Mouse (Mus musculus) gastrocnemius, postnatal 36 days (tissue): ENCODE measurements around the gene Trim16. TPM values are rescaled to one million over a fixed set of nuclear protein-coding genes. Genes with fewer than 3 reads are reported as not detected.

Experiments
- DNase-seq, 2 experiments: peaks; one replicate each; pipeline ENCODE4 v3.0.0; 2022
- intact Hi-C: fragments of 180-260 bp; cut with DNase I; formaldehyde crosslinking; loops from one replicate; pipeline ENCODE4 v1.15.1; 2025
- total RNA-seq, 2 experiments: library from RNA; stranded (reverse); gene quantifications; 2 replicates each; pipeline ENCODE4 v1.2.3; 2021

The Trim16 gene
- total RNA-seq, 2 experiments from 2014 or later = 34.2 to 40.7 TPM

- DNase-seq = no peak
- intact Hi-C loops = no loop called here
Measured at GRCm38 (mm10) chr11:62827135-62827534, 7.1 kb downstream of the Trim16 start.

DNA sequence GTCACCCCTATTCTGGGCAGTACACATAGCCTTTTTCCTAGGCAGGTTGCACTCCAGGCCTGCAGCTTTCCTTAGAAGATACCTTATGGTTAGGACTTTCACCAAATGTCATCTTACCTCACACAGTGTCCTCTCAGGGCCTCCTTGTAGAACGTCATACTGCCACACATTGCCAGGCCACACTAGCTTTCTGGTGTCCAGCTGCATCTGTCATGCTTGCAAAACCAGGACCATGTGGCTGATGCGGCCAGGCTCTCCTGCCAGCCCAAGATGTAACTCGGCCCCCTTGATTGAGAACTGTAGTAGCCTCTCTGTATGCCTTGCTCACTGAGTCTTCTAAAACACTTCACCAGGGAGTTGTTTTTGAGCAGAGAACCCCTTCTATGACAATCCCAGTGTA lies 7.9 kb downstream of the Trim16 start:
- intact Hi-C loops = no loop called here
- no peak for DNase-seq

GRCm38 (mm10) chr11:62830387-62830786 lies 10.4 kb downstream of the Trim16 start:
- intact Hi-C loops = no loop called here
- no peak for DNase-seq

GRCm38 (mm10) chr11:62831906-62832305 lies 11.9 kb downstream of the Trim16 start:
- intact Hi-C loops = no loop called here
- no peak for DNase-seq

- DNase-seq = no peak
- intact Hi-C loops = no loop called here
Measured at GRCm38 (mm10) chr11:62844562-62844961, 24.5 kb downstream of the Trim16 start.

DNA sequence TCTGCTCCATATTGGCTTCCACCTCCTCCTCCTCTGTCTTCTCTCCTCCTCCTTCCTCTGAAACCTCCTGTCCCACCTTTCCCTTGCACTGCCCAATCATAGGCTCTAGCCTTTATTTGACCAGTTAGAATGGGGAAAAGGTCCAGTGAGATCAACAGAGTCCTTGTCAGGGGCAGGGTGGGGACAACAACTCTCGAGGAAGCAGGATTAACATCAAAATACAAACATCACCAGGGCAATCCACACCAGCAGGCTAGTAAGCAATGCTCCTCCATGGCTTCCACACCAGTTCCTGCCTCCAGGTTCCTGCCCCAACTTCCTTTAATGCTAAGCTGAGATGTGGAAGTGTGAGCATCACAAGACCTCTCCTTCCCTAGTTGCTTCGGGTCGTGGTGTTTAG lies 25.7 kb downstream of the Trim16 start:
- no peak for DNase-seq
- intact Hi-C loops = no loop called here

GRCm38 (mm10) chr11:62846961-62847654 lies 27.1 kb downstream of the Trim16 start, which contains the start of gene Fbxw10:
Fbxw10 (plus strand) TSS chr11:62847069.
- no peak for DNase-seq
- intact Hi-C loops = no loop called here

GRCm38 (mm10) chr11:62847655-62848191 lies 27.7 kb downstream of the Trim16 start:
- no peak for DNase-seq
- intact Hi-C loops = loop anchor here (2.0 kb wide), 1 partner anchor 91 kb away; no protein-coding TSS in a partner anchor

DNA sequence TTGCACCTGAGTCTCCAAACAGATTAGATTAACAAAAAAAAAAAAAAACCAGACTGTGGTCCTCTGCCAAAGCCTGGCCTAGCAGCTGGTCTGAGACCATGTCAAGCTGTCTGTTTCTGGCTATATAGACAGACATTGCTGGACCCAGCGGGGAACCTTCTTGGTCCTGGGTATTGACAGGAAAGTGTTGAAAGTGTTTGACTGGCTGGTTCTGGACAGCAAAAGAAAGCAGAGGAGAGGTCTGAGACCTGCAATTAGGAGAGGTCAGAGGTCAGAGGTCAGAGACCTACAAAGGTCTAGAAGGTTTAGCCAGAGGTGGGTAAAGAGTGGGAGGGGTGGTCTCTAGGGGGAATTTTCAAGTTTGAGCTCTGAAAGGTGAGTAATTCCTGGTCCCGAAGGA lies 28.3 kb downstream of the Trim16 start:
- intact Hi-C loops = loop anchor here (2.0 kb wide), 1 partner anchor 92 kb away; no protein-coding TSS in a partner anchor
- no peak for DNase-seq

GRCm38 (mm10) chr11:62851199-62851598 lies 31.2 kb downstream of the Trim16 start:
- intact Hi-C loops = no loop called here
- DNase-seq = no peak

DNA sequence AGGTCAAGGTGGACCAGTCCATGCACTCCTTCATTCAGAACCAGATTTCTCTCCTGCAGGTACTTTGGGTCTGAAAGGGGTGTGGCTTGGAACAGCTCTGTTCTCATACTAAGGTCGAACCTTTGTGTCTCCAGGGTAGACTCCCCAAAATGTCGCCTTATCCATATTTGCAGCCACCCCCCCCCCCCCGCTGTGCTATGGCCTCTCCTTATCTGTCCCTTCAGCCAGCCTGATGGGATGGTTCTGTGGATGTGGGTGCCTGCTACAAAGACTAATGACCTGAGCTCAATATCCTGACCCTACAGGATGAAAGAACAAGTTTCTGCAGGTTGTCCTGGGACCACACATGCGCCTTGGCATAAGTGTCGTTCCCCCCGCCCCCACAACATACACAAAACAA lies 33.3 kb downstream of the Trim16 start:
- intact Hi-C loops = no loop called here
- DNase-seq = no peak

DNA sequence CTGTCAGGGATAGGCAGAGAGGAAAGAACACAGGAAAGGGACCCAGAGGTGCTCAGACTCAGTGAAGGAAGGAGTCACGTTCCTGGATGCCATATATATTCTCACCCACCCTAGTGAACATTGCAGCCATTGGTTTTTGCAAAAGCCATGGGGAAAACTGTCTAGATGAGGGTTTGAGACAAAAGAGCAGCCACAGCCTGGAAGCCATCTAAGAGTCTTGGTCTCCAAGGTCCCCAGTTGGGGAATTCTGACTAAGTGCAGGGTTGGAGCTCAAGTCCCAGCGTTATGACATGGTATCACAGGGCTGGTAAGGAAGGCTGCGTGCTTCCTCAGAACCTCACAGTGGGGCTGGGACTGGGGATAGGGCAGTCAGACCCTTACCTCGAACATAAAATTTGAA lies 45.5 kb downstream of the Trim16 start:
- DNase-seq = no peak
- intact Hi-C loops = no loop called here

DNA sequence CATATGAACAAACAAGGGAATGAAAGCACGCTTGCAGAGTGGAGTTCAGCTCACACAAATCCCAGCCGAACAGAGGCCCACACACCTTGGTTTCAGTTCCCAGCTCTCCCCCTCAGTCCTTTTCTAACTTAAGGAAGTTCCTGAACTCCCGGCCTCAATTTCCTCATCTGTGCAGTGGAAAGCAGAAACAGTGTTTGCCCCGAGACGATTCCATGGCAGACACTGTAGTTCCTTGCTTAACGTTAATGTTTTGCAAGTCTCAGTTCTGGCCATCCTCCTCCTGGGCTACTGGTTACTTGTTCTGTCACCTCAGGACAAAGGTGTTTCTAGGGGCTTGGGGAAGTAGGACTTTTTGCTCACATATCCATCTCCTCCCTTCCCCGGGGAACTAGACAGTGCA lies 46.7 kb downstream of the Trim16 start:
- intact Hi-C loops = no loop called here
- no peak for DNase-seq

GRCm38 (mm10) chr11:62869201-62869600 lies 49.2 kb downstream of the Trim16 start:
- no peak for DNase-seq
- intact Hi-C loops = no loop called here

- no peak for DNase-seq
- intact Hi-C loops = no loop called here
Measured at GRCm38 (mm10) chr11:62869715-62870371, 49.8 kb downstream of the Trim16 start.

- intact Hi-C loops = no loop called here
- no peak for DNase-seq
Measured at GRCm38 (mm10) chr11:62873479-62873878, 53.4 kb downstream of the Trim16 start.

DNA sequence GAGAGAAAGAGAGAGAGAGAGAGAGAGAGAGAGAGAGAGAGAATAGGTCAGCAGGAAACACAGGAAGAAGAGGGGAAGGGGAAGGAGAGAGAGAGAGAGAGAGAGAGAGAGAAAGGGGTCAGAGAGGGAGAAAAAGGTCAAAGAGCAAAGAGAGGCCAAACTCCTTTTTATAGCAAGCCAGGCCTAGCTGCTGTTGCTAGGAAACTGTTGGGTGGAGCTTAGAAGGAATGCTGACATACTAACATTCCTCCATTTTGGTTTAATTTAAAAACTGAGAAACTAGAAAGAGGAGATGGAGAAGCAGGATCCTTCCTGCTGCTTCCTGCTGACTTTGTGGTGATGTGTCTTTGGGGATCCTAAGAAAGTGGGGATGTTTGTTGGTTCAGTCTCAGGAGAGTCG lies 55.7 kb downstream of the Trim16 start:
- DNase-seq = no peak
- intact Hi-C loops = no loop called here

GRCm38 (mm10) chr11:62876445-62876844 lies 56.4 kb downstream of the Trim16 start:
- DNase-seq = no peak
- intact Hi-C loops = no loop called here

DNA sequence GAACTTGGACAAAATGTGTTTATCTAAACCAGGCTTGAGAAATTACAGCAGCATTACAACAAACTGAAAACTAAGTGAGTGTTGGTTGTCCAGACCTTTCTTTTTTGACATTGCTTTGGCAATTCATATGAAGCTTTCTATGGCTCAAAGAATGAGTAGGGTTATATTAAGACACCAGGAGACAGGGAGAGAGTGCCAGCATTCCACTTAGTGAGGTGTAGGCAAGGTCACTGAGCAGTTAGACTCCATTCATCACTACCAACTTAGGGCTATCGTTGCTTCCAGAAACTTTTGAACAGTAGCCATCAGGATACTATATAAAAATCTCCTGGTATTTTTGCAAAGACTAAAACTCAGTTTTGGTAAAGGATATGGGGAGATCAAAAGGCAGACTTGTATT lies 57.4 kb downstream of the Trim16 start:
- DNase-seq = no peak
- intact Hi-C loops = no loop called here

GRCm38 (mm10) chr11:62878728-62879127 lies 58.7 kb downstream of the Trim16 start:
- no peak for DNase-seq
- intact Hi-C loops = no loop called here

DNA sequence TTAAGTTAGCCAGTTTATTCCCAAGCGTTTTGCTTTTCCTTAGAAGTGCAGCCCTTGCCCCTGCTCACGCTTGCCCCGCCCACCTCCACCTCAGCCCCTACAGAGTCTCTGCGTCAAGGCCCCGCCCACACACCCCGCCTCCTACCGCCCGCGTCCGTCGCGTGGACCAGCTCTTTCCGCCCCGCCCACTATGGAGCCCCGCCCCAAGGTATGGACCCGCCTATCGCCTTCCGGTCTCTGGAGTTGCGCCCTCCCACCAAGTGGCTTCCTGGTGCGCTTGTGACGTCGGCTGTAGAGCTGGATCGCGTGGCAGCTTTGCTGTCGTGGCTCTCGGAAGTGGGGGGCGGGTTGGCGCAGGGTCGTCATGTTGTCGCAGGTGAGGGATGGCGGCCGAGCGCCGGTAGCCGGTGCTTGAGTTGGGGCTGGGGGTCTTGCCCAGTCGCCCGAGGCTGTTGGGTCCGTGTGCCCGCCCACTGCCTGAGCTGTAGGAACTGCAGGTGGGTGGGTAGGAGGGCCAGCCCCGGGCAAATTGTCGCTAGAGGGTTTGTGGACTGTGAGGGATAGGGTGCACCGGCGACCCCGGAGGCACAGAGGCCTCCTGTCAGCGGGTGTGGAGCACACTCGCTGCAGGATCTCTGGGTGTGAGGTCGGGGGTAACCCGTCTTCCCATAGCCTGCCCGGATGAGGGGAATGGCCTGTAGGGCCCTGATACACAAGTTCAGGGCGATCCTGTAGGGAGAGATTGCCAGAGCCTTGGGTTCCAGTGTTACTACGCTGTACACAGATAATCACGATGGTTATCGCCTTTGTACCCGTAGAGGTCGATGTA lies 59.4 kb downstream of the Trim16 start, which contains the start of gene Tvp23b:
Gene Tvp23b (plus strand): TSS at position 236 of the 829 bp plus-strand sequence.
- intact Hi-C loops = no loop called here

More for the DNA sequence above, 59.4 kb downstream of the Trim16 start, which contains the start of gene Tvp23b:
- DNase-seq = peak; percentile 97 to 99
